Mouse (Mus musculus) ES-Bruce4 (cell line): Measurements from ENCODE around the gene Sipa1l2. TPM values are rescaled to one million over a fixed set of nuclear protein-coding genes. Genes with fewer than 3 reads are reported as not detected.
A peak's percentile ranks its signal among the peaks of the same experiment; 100 is the strongest.

ENCODE experiments used
- H3K27ac ChIP-seq: 2 replicates; pipeline ENCODE4 v1.5.1; 2012; ENCODE audit warnings: low read length, inconsistent platforms; ENCODE audit not compliant: insufficient read depth
- H3K27me3 ChIP-seq: 2 replicates; pipeline ENCODE4 v1.6.1; 2012; ENCODE audit warnings: mild to moderate bottlenecking, low read length, inconsistent platforms; ENCODE audit not compliant: control insufficient read depth, poor library complexity, insufficient read depth, severe bottlenecking
- H3K36me3 ChIP-seq: 2 replicates; pipeline ENCODE4 v1.6.1; 2012; ENCODE audit warnings: inconsistent platforms, mild to moderate bottlenecking, low read length, moderate library complexity; ENCODE audit not compliant: control insufficient read depth, poor library complexity, insufficient read depth, severe bottlenecking
- H3K4me1 ChIP-seq: one replicate; pipeline ENCODE4 v1.8.1; 2011; ENCODE audit warnings: low read length; ENCODE audit not compliant: control insufficient read depth, insufficient read depth
- H3K4me3 ChIP-seq: 2 replicates; pipeline ENCODE4 v1.5.1; 2011; ENCODE audit warnings: low read depth, mild to moderate bottlenecking, low read length
- H3K9ac ChIP-seq: 2 replicates; pipeline ENCODE4 v1.6.1; 2012; ENCODE audit warnings: low read depth, mild to moderate bottlenecking, inconsistent platforms; ENCODE audit not compliant: poor library complexity, severe bottlenecking
- H3K9me3 ChIP-seq: replicated peaks from 2 replicates; pipeline ENCODE4 v1.6.1; 2012; ENCODE audit warnings: mild to moderate bottlenecking, low read length, inconsistent platforms; ENCODE audit not compliant: control insufficient read depth, poor library complexity, insufficient read depth, severe bottlenecking
- CTCF ChIP-seq: IDR thresholded peaks from one replicate; pipeline ENCODE4 v1.8.1; 2011; ENCODE audit warnings: low read depth, low read length
- EP300 ChIP-seq: IDR thresholded peaks from 2 replicates; pipeline ENCODE4 v1.6.1; 2011; ENCODE audit warnings: low read depth, low read length; ENCODE audit not compliant: insufficient read depth
- POLR2A ChIP-seq: IDR thresholded peaks from one replicate; pipeline ENCODE4 v1.8.1; 2011; ENCODE audit warnings: low read length; ENCODE audit not compliant: insufficient read depth
- polyA plus RNA-seq: library from polyadenylated mRNA; stranded (reverse); fragments of >200 nt; gene quantifications from 2 replicates; pipeline ENCODE4 v1.2.4, GENCODE M21; 2011; ENCODE audit warnings: low read depth; ENCODE audit not compliant: missing spikeins, insufficient read depth, insufficient read length

The Sipa1l2 gene
- polyA plus RNA-seq, 1 experiment, result 25.1 TPM

GRCm38 (mm10) chr8:125512561-125512960 is 57.0 kb downstream of the Sipa1l2 start:
- H3K4me3 ChIP-seq, result no peak overlapping the region
- H3K9ac ChIP-seq, result no peak overlapping the region
- H3K27me3 ChIP-seq, result no peaks in the 10 kb centered on the region
- no peaks in the 10 kb centered on the region for H3K9me3 ChIP-seq
- no peak overlapping the region for H3K27ac ChIP-seq
- no peaks in the 10 kb centered on the region for H3K36me3 ChIP-seq
- TF ChIP-seq POLR2A (no peak), CTCF (no peak), EP300 (no peak)
- peaks cover 20% of the 10 kb centered on the region for H3K4me1 ChIP-seq

GRCm38 (mm10) chr8:125510861-125511668 is 58.5 kb downstream of the Sipa1l2 start:
- TF ChIP-seq POLR2A, result no peak
- TF ChIP-seq CTCF, result no peak
- no peak for TF ChIP-seq EP300
- Histone ChIP-seq H3K9ac (no peak overlapping the region), H3K9me3 (no peaks in the 10 kb centered on the region), H3K4me1 (peaks cover 17% of the 10 kb centered on the region), H3K27ac (no peak overlapping the region), H3K27me3 (no peaks in the 10 kb centered on the region), H3K4me3 (no peak overlapping the region), H3K36me3 (no peaks in the 10 kb centered on the region)

DNA sequence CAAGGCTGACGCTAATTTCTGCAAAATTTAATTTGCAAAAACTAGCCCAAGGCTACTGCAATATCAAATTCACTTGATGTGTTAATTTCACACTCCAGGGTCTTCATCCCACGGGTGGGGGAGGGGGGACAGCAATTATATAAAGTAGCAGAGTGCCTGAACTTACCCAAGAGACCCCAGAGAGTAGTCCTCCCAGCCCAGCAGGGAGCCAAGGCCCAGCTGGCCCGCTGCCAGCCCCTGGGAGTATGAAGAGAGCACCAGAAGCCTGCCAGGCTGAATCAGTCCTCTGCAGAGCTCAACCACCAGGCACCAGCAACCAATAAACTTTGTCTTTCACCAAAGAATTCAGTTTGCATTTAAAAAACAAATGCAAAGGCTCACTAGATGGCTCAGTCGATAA is 59.8 kb downstream of the Sipa1l2 start:
- no peak overlapping the region for H3K9ac ChIP-seq
- no peaks in the 10 kb centered on the region for H3K36me3 ChIP-seq
- no peak overlapping the region for H3K27ac ChIP-seq
- peaks cover 13% of the 10 kb centered on the region for H3K4me1 ChIP-seq
- H3K4me3 ChIP-seq, result no peak overlapping the region
- no peaks in the 10 kb centered on the region for H3K27me3 ChIP-seq
- H3K9me3 ChIP-seq, result no peaks in the 10 kb centered on the region
- no peak for TF ChIP-seq POLR2A
- no peak for TF ChIP-seq CTCF
- no peak for TF ChIP-seq EP300

- Histone ChIP-seq H3K36me3 (no peaks in the 10 kb centered on the region), H3K9ac (no peak overlapping the region), H3K27me3 (no peaks in the 10 kb centered on the region), H3K4me1 (peaks cover 11% of the 10 kb centered on the region), H3K27ac (no peak overlapping the region), H3K9me3 (no peaks in the 10 kb centered on the region), H3K4me3 (no peak overlapping the region)
- TF ChIP-seq EP300 (no peak), POLR2A (no peak), CTCF (no peak)
These were observed 60.4 kb downstream of the Sipa1l2 start for GRCm38 (mm10) chr8:125509175-125509574.

- Histone ChIP-seq H3K9me3 (no peaks in the 10 kb centered on the region), H3K4me1 (peaks cover 11% of the 10 kb centered on the region), H3K27me3 (no peaks in the 10 kb centered on the region), H3K36me3 (no peaks in the 10 kb centered on the region), H3K27ac (no peak overlapping the region), H3K9ac (no peak overlapping the region), H3K4me3 (no peak overlapping the region)
- TF ChIP-seq EP300 (no peak), POLR2A (no peak), CTCF (no peak)
These were observed 62.3 kb downstream of the Sipa1l2 start for GRCm38 (mm10) chr8:125507291-125507690.

DNA sequence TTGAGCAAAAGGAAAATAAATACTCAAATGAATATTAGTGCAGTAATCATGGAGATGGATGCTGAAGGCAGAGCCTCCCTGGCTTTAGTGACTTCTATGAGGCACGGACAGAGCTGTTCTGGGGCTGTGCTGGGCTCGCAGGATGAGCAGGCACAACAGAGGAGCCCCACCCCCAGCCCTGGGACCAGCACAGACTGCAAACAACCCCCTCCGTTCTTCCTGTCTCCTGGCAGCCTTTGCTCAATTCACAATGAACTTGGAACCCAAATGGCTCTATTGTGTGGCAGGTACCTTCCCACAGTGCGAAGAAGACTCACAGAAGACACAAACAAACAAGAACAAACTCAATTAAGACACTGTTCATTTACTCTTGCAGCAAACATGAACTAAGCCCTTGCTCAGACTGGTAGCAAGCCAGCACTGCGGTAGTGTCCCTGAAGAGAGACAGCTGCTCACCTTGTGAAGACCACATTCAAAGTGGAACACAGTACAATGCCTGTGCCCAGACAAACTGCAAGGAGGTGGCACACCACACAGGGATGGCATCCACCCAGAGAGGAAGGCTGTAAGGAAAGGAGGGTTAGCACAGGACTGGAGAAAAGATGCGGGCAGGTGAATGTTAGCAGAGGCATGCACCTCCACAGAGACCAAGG is 64.9 kb downstream of the Sipa1l2 start:
- TF ChIP-seq CTCF (no peak), POLR2A (no peak), EP300 (0 out of 2 replicates have a peak, but pooled peaks have one; percentile 61)
- H3K27ac ChIP-seq, result no peak overlapping the region

More for the DNA sequence above, 64.9 kb downstream of the Sipa1l2 start:
- H3K9me3 ChIP-seq, result no peaks in the 10 kb centered on the region
- H3K36me3 ChIP-seq, result no peaks in the 10 kb centered on the region
- H3K4me3 ChIP-seq, result no peak overlapping the region
- H3K27me3 ChIP-seq, result no peaks in the 10 kb centered on the region
- H3K9ac ChIP-seq, result no peak overlapping the region
- H3K4me1 ChIP-seq, result peaks cover 11% of the 10 kb centered on the region
